Mouse (Mus musculus) kidney, adult 9 months (tissue): ENCODE data around the gene Ano6.
A peak's percentile ranks its signal among the peaks of the same experiment; 100 is the strongest.

Experiments
- DNase-seq: peaks from one replicate; pipeline ENCODE4 v3.0.0; 2022

Gene Ano6

GRCm38 (mm10) chr15:95943470-95943869 is 152.8 kb downstream of the Ano6 start:
- DNase-seq, result peak; percentile 44

- DNase-seq, result no peak
Observed at GRCm38 (mm10) chr15:95944299-95944698, 153.7 kb downstream of the Ano6 start.

- no peak for DNase-seq
Observed at GRCm38 (mm10) chr15:95945951-95946708, 155.5 kb downstream of the Ano6 start.

- no peak for DNase-seq
Observed at GRCm38 (mm10) chr15:95948411-95948810, 157.8 kb downstream of the Ano6 start.

- DNase-seq, result no peak
Observed at GRCm38 (mm10) chr15:95949336-95949735, 158.7 kb downstream of the Ano6 start.

GRCm38 (mm10) chr15:95951497-95951896 is 160.9 kb downstream of the Ano6 start:
- no peak for DNase-seq

- no peak for DNase-seq
Observed at GRCm38 (mm10) chr15:95956692-95957091, 166.0 kb downstream of the Ano6 start.

GRCm38 (mm10) chr15:95962411-95963123 is 171.9 kb downstream of the Ano6 start:
- DNase-seq, result no peak

GRCm38 (mm10) chr15:95963124-95963482 is 172.5 kb downstream of the Ano6 start:
- no peak for DNase-seq

GRCm38 (mm10) chr15:95963533-95964250 is 173.0 kb downstream of the Ano6 start:
- DNase-seq, result no peak

- DNase-seq, result no peak
Observed at GRCm38 (mm10) chr15:95964251-95964561, 173.6 kb downstream of the Ano6 start.

- DNase-seq, result no peak
Observed at GRCm38 (mm10) chr15:95966979-95967378, 176.3 kb downstream of the Ano6 start.

GRCm38 (mm10) chr15:95967516-95968196 is 177.0 kb downstream of the Ano6 start:
- DNase-seq, result no peak

GRCm38 (mm10) chr15:95969596-95969995 is 179.0 kb downstream of the Ano6 start:
- DNase-seq, result no peak

GRCm38 (mm10) chr15:95970176-95970575 is 179.5 kb downstream of the Ano6 start:
- DNase-seq, result no peak

- DNase-seq, result no peak
Observed at GRCm38 (mm10) chr15:95970691-95971090, 180.0 kb downstream of the Ano6 start.

GRCm38 (mm10) chr15:95971302-95971701 is 180.7 kb downstream of the Ano6 start:
- peak; percentile 18 for DNase-seq

GRCm38 (mm10) chr15:95972156-95972555 is 181.5 kb downstream of the Ano6 start:
- no peak for DNase-seq

GRCm38 (mm10) chr15:95972621-95973020 is 182.0 kb downstream of the Ano6 start:
- no peak for DNase-seq

GRCm38 (mm10) chr15:95974021-95974597 is 183.5 kb downstream of the Ano6 start:
- no peak for DNase-seq

GRCm38 (mm10) chr15:95976156-95976876 is 185.7 kb downstream of the Ano6 start:
- no peak for DNase-seq
